Mouse (Mus musculus) left cerebral cortex, postnatal 10 days (tissue): Measurements from ENCODE around the gene Il1f8. TPM values are rescaled to one million over a fixed set of nuclear protein-coding genes. Genes with fewer than 3 reads are reported as not detected.
"Not testable (repeated sequence)": the region's sequence is repeated elsewhere in the genome, so short reads cannot be mapped to it uniquely, and the experiment has no call there.

Experiments used
- DNase-seq, 2 experiments: peaks; one replicate each; pipeline ENCODE4 v3.0.0; 2021 to 2022; ENCODE audit warnings: low spot score in 2 of 2, mixed read lengths in 1 of 2; ENCODE audit errors: extremely low spot score in 1 of 2
- intact Hi-C: fragments of 180-260 bp; cut with DNase I; formaldehyde crosslinking; loops from one replicate; pipeline ENCODE4 v1.15.1; 2025
- total RNA-seq, 2 experiments: library from RNA; stranded (reverse); gene quantifications; 2 replicates each; pipeline ENCODE4 v1.2.3; 2021

The Il1f8 gene
- total RNA-seq: not detected

GRCm38 (mm10) chr2:24152861-24153260, at the start of gene Il1f8:
Gene Il1f8 (plus strand): TSS chr2:24153161.
- intact Hi-C loops: no loop called here
- no peak for DNase-seq

- no peak for DNase-seq
- intact Hi-C loops: no loop called here
Observed at GRCm38 (mm10) chr2:24103619-24104289, 49.2 kb upstream of the Il1f8 start.

DNA sequence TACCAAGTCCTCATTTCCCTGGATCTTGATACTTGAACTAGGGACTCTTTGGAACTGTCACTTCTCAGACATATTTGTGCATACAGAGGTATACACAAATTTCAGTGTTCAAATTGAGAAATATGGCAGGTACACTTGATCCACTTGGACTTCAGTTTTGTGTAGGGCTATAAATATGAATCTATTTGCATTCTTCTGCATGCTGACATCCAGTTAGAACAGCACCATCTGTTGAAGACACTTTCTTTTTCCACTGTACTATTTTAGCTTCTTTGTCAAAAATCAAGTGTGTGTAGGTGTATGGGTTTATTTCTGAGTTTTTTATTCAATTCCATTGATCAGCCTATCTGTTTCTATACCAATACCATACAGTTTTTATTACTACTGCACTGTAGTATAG, 43.9 kb upstream of the Il1f8 start:
- intact Hi-C loops: no loop called here

GRCm38 (mm10) chr2:24134373-24134772, 18.6 kb upstream of the Il1f8 start:
- intact Hi-C loops: no loop called here
- DNase-seq: no peak

More for the DNA sequence above, 43.9 kb upstream of the Il1f8 start:
- no peak for DNase-seq

DNA sequence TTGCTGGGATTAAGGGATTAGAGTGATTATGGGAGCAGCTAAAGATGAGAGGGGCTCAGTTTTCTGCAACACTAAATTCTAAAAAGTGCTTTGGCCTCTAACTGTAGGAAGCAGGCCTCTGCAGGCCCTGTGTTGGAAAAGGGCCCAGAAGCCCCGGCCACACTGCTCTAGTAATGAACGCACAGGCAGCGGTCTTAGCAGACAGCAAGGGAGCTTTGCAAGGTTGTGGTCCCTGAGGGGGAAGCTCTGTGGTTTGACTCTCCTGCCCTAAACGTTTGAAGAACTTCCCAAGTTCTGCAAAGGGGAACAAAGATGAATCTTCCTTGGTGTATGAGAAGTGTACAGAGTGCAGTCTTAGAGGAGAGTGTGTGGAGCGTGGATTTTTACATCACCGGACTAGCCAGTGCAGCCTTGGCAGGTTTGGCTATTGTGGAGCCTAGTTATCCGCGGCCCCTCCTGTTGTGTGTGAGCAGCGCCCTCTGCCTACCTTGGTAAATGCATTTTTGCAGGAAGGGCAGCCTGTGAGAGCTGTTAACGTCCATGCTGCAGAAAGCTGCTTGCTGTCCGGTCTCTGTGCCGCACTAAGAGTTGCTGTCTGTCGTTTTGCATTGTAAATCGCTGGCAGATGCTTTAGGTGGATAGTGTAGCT, 28.8 kb downstream of the Il1f8 start:
- intact Hi-C loops: not testable (repeated sequence)
- DNase-seq: peak; percentile 23 to 47

GRCm38 (mm10) chr2:24182423-24183147, 29.6 kb downstream of the Il1f8 start:
- intact Hi-C loops, DNase-seq: not testable (repeated sequence)

DNA sequence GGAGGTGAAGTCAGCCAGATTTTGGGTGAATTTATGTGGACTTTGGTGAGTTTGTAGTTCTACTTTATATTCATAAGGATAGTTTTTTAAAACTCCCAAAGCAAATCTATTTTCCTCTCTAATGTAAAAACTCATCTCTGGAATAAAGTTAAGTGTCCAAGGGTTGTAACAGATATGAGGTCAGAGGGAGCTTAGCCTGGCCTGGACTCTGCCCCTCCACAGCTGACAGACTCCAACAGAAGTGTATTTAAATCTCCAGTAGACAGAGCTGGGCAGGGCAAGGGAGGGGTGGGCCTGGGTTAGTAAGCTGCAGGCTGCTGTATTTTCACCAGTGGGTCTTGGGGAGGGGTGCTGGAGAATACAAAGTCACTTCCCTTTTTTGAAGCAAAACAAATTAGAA, 31.1 kb downstream of the Il1f8 start:
- intact Hi-C loops, DNase-seq: not testable (repeated sequence)

DNA sequence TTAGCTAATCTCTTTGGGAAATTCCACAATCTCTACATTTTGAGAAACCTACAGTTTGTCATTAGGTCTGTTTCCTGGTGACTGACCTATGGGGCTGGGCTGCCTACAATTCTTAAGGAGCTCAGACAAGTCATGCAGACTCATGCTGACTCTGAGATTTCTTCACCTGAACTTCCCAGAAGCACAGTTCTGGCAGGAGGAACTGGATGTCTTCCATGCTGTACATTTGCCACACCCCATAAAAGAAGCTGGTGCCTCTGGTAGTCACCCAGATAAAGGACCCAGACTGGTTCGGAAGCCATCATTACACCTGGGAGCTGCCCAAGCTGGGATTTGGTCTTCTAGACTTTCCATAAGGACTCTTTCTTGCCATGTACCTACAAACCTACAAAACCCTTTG, 33.2 kb downstream of the Il1f8 start, which contains the start of gene Il1f9:
TSS of gene Il1f9 (plus strand) at position 301 of the 400 bp plus-strand sequence.
- intact Hi-C loops: no loop called here
- DNase-seq: no peak

- DNase-seq: no peak
- intact Hi-C loops: no loop called here
Observed at GRCm38 (mm10) chr2:24187585-24187984, 34.6 kb downstream of the Il1f8 start.

DNA sequence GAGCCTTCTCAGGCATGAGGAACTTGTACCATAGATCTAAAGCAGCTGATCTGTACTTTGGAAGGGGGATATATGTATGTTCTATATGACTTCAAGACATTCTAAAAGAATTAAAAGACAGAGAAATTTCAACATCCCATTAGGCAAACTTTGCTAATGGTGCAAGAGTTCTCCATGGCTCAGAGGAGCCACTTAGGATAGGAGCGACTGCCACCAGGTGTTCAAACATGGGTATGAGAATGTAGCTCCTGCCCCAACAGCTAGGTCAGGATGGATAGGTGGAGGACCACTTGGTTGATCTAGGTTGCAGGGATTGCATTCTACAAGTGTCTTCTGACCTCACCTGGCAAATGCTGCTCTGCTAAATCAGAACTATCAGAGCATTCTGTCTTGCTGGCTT, 35.2 kb downstream of the Il1f8 start:
- no peak for DNase-seq
- intact Hi-C loops: no loop called here

Other genes starting within 250 kb of the Il1f8 start
- gene Hnmt, start 103.8 kb upstream of the Il1f8 start, total RNA-seq: 10 to 100 TPM; 30.9 to 33.3 TPM
- gene Tbpl2, start 56.6 kb upstream of the Il1f8 start, total RNA-seq: not detected
- gene Il1f9, start 33.3 kb downstream of the Il1f8 start, total RNA-seq: not detected
- gene Il1f6, start 62.3 kb downstream of the Il1f8 start, total RNA-seq: not detected
- not detected for gene Il1f5, start 123.8 kb downstream of the Il1f8 start, total RNA-seq
- gene Il1f10, start 138.0 kb downstream of the Il1f8 start, total RNA-seq: not detected
- gene Il1rn, start 183.7 kb downstream of the Il1f8 start, total RNA-seq: not detected
- gene Psd4, start 214.4 kb downstream of the Il1f8 start, total RNA-seq: 1 to 10 TPM in 1 of 2 experiments, under 1 TPM in 1; 0.67 to 2.0 TPM